Mouse (Mus musculus) stomach, embryonic 15.5 days (tissue): Measurements from ENCODE around the gene Gm20518. TPM values are rescaled to one million over a fixed set of nuclear protein-coding genes. Genes with fewer than 3 reads are reported as not detected.

Experiments
- ATAC-seq: fragments of 200-750 bp; cut with Nextera tagmentation; 2 replicates; pipeline ENCODE4 v1.8.0; 2017; ENCODE audit warnings: low read depth, moderate number of reproducible peaks, moderate TSS enrichment; ENCODE audit not compliant: insufficient read depth, low FRiP score
- H3K27ac ChIP-seq: fragments of 300-500 bp; sonication (generic); 2 replicates; pipeline ENCODE4 v1.5.1; 2015; ENCODE audit warnings: mild to moderate bottlenecking, inconsistent platforms
- H3K27me3 ChIP-seq: fragments of 300-500 bp; sonication (generic); replicated peaks from 2 replicates; pipeline ENCODE4 v1.6.1; 2015; ENCODE audit warnings: inconsistent platforms
- H3K36me3 ChIP-seq: fragments of 300-500 bp; sonication (generic); 2 replicates; pipeline ENCODE4 v1.6.1; 2015; ENCODE audit warnings: inconsistent platforms
- H3K4me1 ChIP-seq: fragments of 300-500 bp; sonication (generic); 2 replicates; pipeline ENCODE4 v1.6.1; 2015; ENCODE audit warnings: inconsistent platforms
- H3K4me2 ChIP-seq: fragments of 300-500 bp; sonication (generic); 2 replicates; pipeline ENCODE4 v1.6.1; 2015; ENCODE audit warnings: mild to moderate bottlenecking, inconsistent platforms
- H3K4me3 ChIP-seq: fragments of 300-500 bp; sonication (generic); replicated peaks from 2 replicates; pipeline ENCODE4 v1.5.1; 2015; ENCODE audit warnings: inconsistent platforms
- H3K9ac ChIP-seq: fragments of 300-500 bp; sonication (generic); 2 replicates; pipeline ENCODE4 v1.6.1; 2015; ENCODE audit warnings: inconsistent platforms
- H3K9me3 ChIP-seq: fragments of 300-500 bp; sonication (generic); 2 replicates; pipeline ENCODE4 v1.6.1; 2016; ENCODE audit warnings: inconsistent platforms
- WGBS: fragments of 180-500 bp; shearing (Covaris S2); methylation state at CpG from one replicate; pipeline ENCODE4 v1.1.7; 2015; 5-methylcytosine and 5-hydroxymethylcytosine counted together
- polyA plus RNA-seq: library from polyadenylated mRNA; unstranded; fragments of >200 nt; fragmentation: Nextera tagmentation; extraction: Ambion mirVana; gene quantifications from 2 replicates; pipeline ENCODE4 v1.2.1, GENCODE M21; 2015

Gm20518 gene
- polyA plus RNA-seq, 1 experiment from 2014 or later = 0.26 TPM

- Histone ChIP-seq H3K9ac (peak within 1 kb of the TSS; percentile 76), H3K4me2 (peak within 1 kb of the TSS; percentile 99), H3K27ac (peak within 1 kb of the TSS; percentile 95), H3K4me1 (peaks cover 16% of the 10 kb centered on the region), H3K27me3 (no peaks in the 10 kb centered on the region), H3K9me3 (no peaks in the 10 kb centered on the region), H3K36me3 (peaks cover 12% of the 10 kb centered on the region; the same call in 1 of the 2 replicates), H3K4me3 (peak within 1 kb of the TSS; percentile 94)
- peak; percentile 83 for ATAC-seq
- WGBS = under 1% methylated on average over 47 of the region's 47 CpGs
These were observed 36.7 kb upstream of the Gm20518 start, which contains the start of gene Slc25a1 for GRCm38 (mm10) chr16:17928087-17928580. Gene Slc25a1, minus strand, starts transcription at chr16:17928219.

GRCm38 (mm10) chr16:17927351-17928082 is 36.0 kb upstream of the Gm20518 start:
- Histone ChIP-seq H3K4me1 (peaks cover 20% of the 10 kb centered on the region), H3K9me3 (no peaks in the 10 kb centered on the region), H3K36me3 (peaks cover 12% of the 10 kb centered on the region; the same call in 1 of the 2 replicates), H3K4me2 (peak overlapping the region; percentile 99), H3K4me3 (peak overlapping the region; percentile 94), H3K27ac (peak overlapping the region; percentile 95), H3K27me3 (no peaks in the 10 kb centered on the region), H3K9ac (peak overlapping the region; percentile 76)
- peak; percentile 8; the same call in 1 of the 2 replicates for ATAC-seq
- under 1% methylated on average over 71 of the region's 72 CpGs for WGBS

DNA sequence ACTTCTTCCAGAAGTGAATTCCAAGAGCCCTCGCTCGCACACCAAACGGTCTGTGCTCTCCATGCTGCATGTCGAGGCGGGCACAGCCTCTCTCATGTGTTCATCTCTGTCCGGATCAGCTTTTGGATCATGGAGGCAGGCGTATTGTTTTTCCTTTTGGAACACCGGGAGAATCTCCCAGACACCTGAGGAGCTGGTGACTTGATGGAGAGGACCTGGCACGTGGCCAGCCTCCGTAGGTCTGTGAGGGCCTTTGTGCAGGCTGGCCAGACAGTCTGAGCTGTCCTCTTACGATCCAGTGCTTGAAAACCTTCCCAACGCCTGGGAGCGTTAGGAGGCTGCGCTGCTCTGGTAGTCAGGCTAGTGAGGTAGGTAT is 30.7 kb upstream of the Gm20518 start:
- Histone ChIP-seq H3K36me3 (peaks cover 12% of the 10 kb centered on the region; the same call in 1 of the 2 replicates), H3K27me3 (peaks cover 18% of the 10 kb centered on the region), H3K9me3 (no peaks in the 10 kb centered on the region), H3K4me1 (peaks cover 29% of the 10 kb centered on the region), H3K4me3 (peak overlapping the region; percentile 76), H3K9ac (peak overlapping the region; percentile 60; the same call in 1 of the 2 replicates), H3K4me2 (peak overlapping the region; percentile 81), H3K27ac (peak overlapping the region; percentile 67; the same call in 1 of the 2 replicates)
- whole genome bisulfite sequencing = under 1% methylated on average over 14 of the region's 14 CpGs
- no peak; the same call in 1 of the 2 replicates for ATAC-seq

- Histone ChIP-seq H3K4me2 (peak overlapping the region; percentile 81), H3K36me3 (peaks cover 12% of the 10 kb centered on the region; the same call in 1 of the 2 replicates), H3K4me1 (peaks cover 23% of the 10 kb centered on the region), H3K27ac (peak overlapping the region; percentile 93), H3K9me3 (no peaks in the 10 kb centered on the region), H3K27me3 (peaks cover 24% of the 10 kb centered on the region), H3K4me3 (peak overlapping the region; percentile 76), H3K9ac (peak overlapping the region; percentile 60; the same call in 1 of the 2 replicates)
- 2% methylated on average over 47 of the region's 47 CpGs for WGBS
- ATAC-seq = peak; percentile 95
These were observed 30.1 kb upstream of the Gm20518 start for GRCm38 (mm10) chr16:17921325-17922162.

GRCm38 (mm10) chr16:17920586-17920985 is 29.1 kb upstream of the Gm20518 start:
- Histone ChIP-seq H3K4me3 (0 out of 2 replicates have a peak overlapping the region, but pooled peaks have one; percentile 2), H3K4me1 (peaks cover 21% of the 10 kb centered on the region), H3K27me3 (peaks cover 34% of the 10 kb centered on the region), H3K36me3 (peaks cover 2% of the 10 kb centered on the region; the same call in 1 of the 2 replicates), H3K27ac (no peak overlapping the region), H3K4me2 (peak overlapping the region; percentile 81), H3K9me3 (no peaks in the 10 kb centered on the region), H3K9ac (peak overlapping the region; percentile 34; the same call in 1 of the 2 replicates)
- 15% methylated on average over 20 of the region's 20 CpGs for WGBS
- ATAC-seq = no peak

GRCm38 (mm10) chr16:17914307-17915249 is 23.1 kb upstream of the Gm20518 start, which contains the start of gene Gsc2:
Gene Gsc2, minus strand, starts transcription at chr16:17915059.
- Histone ChIP-seq H3K36me3 (no peaks in the 10 kb centered on the region), H3K4me3 (peak within 1 kb of the TSS; percentile 41), H3K27ac (no peak within 1 kb of the TSS), H3K4me2 (peak within 1 kb of the TSS; percentile 76), H3K9ac (no peak within 1 kb of the TSS), H3K9me3 (no peaks in the 10 kb centered on the region), H3K27me3 (peaks cover 63% of the 10 kb centered on the region), H3K4me1 (peaks cover 22% of the 10 kb centered on the region)
- no peak for ATAC-seq
- WGBS = under 1% methylated on average over 105 of the region's 106 CpGs

GRCm38 (mm10) chr16:17911052-17911595 is 19.7 kb upstream of the Gm20518 start, which contains the start of gene Ess2:
Gene Ess2, minus strand, starts transcription at chr16:17911348.
- peak within 1 kb of the TSS; percentile 68; the same call in 1 of the 2 replicates for H3K27ac ChIP-seq
- 0% methylated on average over 35 of the region's 35 CpGs for WGBS
- H3K4me1 ChIP-seq = peaks cover 22% of the 10 kb centered on the region
- peaks cover 30% of the 10 kb centered on the region for H3K36me3 ChIP-seq
- H3K9me3 ChIP-seq = no peaks in the 10 kb centered on the region
- peak within 1 kb of the TSS; percentile 51 for H3K9ac ChIP-seq
- peak; percentile 94 for ATAC-seq
- H3K4me2 ChIP-seq = peak within 1 kb of the TSS; percentile 83
- H3K27me3 ChIP-seq = peaks cover 45% of the 10 kb centered on the region
- H3K4me3 ChIP-seq = peak within 1 kb of the TSS; percentile 71

DNA sequence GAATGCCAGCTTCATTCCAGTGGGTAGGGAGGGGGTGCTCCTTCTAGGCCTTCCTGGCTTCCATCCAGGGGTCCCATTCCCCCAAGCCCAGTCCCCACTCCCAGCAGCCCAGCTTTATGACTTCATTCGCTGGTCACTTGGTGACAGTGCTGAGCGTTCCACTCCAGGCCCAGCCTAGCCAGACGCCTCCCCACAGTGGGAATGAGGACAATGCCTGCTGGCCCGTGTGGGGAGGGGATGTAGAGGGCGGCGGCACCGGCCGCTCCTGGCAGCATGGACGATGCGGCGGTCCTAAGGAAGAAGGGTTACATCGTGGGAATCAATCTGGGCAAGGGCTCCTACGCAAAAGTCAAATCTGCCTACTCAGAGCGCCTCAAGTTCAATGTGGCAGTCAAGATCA is 7.0 kb upstream of the Gm20518 start, which contains the start of the genes Dgcr2 and Tssk2:
TSS of gene Dgcr2 (minus strand) at position 101 of the 400 bp plus-strand sequence.
TSS of gene Tssk2 (plus strand) at position 176 of the 400 bp plus-strand sequence.
- Histone ChIP-seq H3K36me3 (peaks cover 42% of the 10 kb centered on the region), H3K4me1 (no peaks in the 10 kb centered on the region), H3K9me3 (no peaks in the 10 kb centered on the region), H3K4me2 (no peak within 1 kb of the TSS), H3K27ac (no peak within 1 kb of the TSS), H3K27me3 (no peaks in the 10 kb centered on the region), H3K9ac (no peak within 1 kb of the TSS), H3K4me3 (no peak within 1 kb of the TSS)
- ATAC-seq = no peak
- 88% methylated on average over 14 of the region's 14 CpGs for WGBS

- Histone ChIP-seq H3K36me3 (peaks cover 19% of the 10 kb centered on the region), H3K9ac (no peak overlapping the region), H3K4me3 (no peak overlapping the region), H3K9me3 (no peaks in the 10 kb centered on the region), H3K4me2 (no peak overlapping the region), H3K27me3 (no peaks in the 10 kb centered on the region), H3K4me1 (0 out of 2 replicates have a peak, but pooled peaks cover 6% of the 10 kb centered on the region), H3K27ac (no peak overlapping the region)
- ATAC-seq = no peak
These were observed 4.6 kb upstream of the Gm20518 start for GRCm38 (mm10) chr16:17896091-17896490.

GRCm38 (mm10) chr16:17893923-17894322 is 2.5 kb upstream of the Gm20518 start, which contains the start of gene Tssk1:
Gene Tssk1, plus strand, starts transcription at chr16:17894223.
- Histone ChIP-seq H3K4me3 (no peak within 1 kb of the TSS), H3K9me3 (no peaks in the 10 kb centered on the region), H3K27ac (no peak within 1 kb of the TSS), H3K27me3 (no peaks in the 10 kb centered on the region), H3K4me1 (peaks cover 15% of the 10 kb centered on the region), H3K9ac (no peak within 1 kb of the TSS), H3K36me3 (peaks cover 5% of the 10 kb centered on the region; the same call in 1 of the 2 replicates), H3K4me2 (no peak within 1 kb of the TSS)
- no peak for ATAC-seq
- WGBS = 76% methylated on average over 2 of the region's 2 CpGs
